Mouse (Mus musculus) lung, embryonic 15.5 days (tissue): Measurements from ENCODE around the gene D630045J12Rik. TPM values are rescaled to one million over a fixed set of nuclear protein-coding genes. Genes with fewer than 3 reads are reported as not detected.

Experiments used
- ATAC-seq: fragments of 200-750 bp; cut with Nextera tagmentation; 2 replicates; pipeline ENCODE4 v1.8.0; 2017; ENCODE audit warnings: moderate number of reproducible peaks, borderline replicate concordance; ENCODE audit not compliant: low FRiP score, low TSS enrichment; ENCODE audit errors: extremely low read depth
- H3K27ac ChIP-seq: fragments of 300-500 bp; sonication (generic); 2 replicates; pipeline ENCODE4 v1.5.1; 2015; ENCODE audit warnings: moderate library complexity, mild to moderate bottlenecking, inconsistent platforms
- H3K27me3 ChIP-seq: fragments of 300-500 bp; sonication (generic); 2 replicates; pipeline ENCODE4 v1.6.1; 2015; ENCODE audit warnings: inconsistent platforms
- H3K36me3 ChIP-seq: fragments of 300-500 bp; sonication (generic); 2 replicates; pipeline ENCODE4 v1.6.1; 2015; ENCODE audit warnings: inconsistent platforms
- H3K4me1 ChIP-seq: fragments of 300-500 bp; sonication (generic); 2 replicates; pipeline ENCODE4 v1.6.1; 2015; ENCODE audit warnings: inconsistent platforms
- H3K4me2 ChIP-seq: fragments of 300-500 bp; sonication (generic); 2 replicates; pipeline ENCODE4 v1.6.1; 2015; ENCODE audit warnings: inconsistent platforms, mild to moderate bottlenecking, moderate library complexity
- H3K4me3 ChIP-seq: fragments of 300-500 bp; sonication (generic); 2 replicates; pipeline ENCODE4 v1.5.1; 2015; ENCODE audit warnings: mild to moderate bottlenecking, inconsistent platforms
- H3K9ac ChIP-seq: fragments of 300-500 bp; sonication (generic); 2 replicates; pipeline ENCODE4 v1.6.1; 2015; ENCODE audit warnings: inconsistent platforms
- H3K9me3 ChIP-seq: fragments of 300-500 bp; sonication (generic); 2 replicates; pipeline ENCODE4 v1.6.1; 2016; ENCODE audit warnings: inconsistent platforms
- WGBS: fragments of 180-500 bp; shearing (Covaris S2); methylation state at CpG from one replicate; pipeline ENCODE4 v1.1.7; 2015; 5-methylcytosine and 5-hydroxymethylcytosine counted together
- polyA plus RNA-seq: library from polyadenylated mRNA; unstranded; fragments of >200 nt; fragmentation: Nextera tagmentation; extraction: Ambion mirVana; gene quantifications from 2 replicates; pipeline ENCODE4 v1.2.1, GENCODE M21; 2015

The D630045J12Rik gene
- polyA plus RNA-seq, 1 experiment from 2014 or later: 3.4 TPM

DNA sequence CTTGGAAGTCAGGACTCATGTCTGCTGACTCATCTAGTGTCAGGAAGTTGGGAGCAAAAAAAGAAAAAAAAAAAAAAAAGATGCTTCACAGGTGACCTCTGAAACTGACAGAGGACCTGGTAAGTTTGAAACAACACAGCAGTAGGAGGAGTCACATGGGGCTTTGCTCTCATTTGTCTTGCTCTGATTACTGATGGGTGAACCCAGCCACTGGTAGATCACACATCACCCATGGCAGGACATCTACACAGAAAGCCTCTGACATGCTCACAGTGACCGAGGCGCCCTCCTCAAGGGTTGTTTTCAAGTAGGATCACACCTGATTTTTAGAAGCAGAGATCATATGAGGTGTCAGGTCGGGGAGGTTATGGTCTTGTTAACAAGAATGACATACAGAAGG lies 128.3 kb downstream of the D630045J12Rik start:
- 95% methylated on average over 3 of the region's 3 CpGs for WGBS
- H3K4me2 ChIP-seq: no peak overlapping the region
- H3K4me3 ChIP-seq: no peak overlapping the region
- no peak for ATAC-seq
- H3K4me1 ChIP-seq: peaks cover 9% of the 10 kb centered on the region
- no peak overlapping the region for H3K9ac ChIP-seq
- no peaks in the 10 kb centered on the region for H3K9me3 ChIP-seq
- peaks cover 17% of the 10 kb centered on the region; the same call in 1 of the 2 replicates for H3K36me3 ChIP-seq
- no peak overlapping the region for H3K27ac ChIP-seq
- no peaks in the 10 kb centered on the region for H3K27me3 ChIP-seq

- Histone ChIP-seq H3K9me3 (no peaks in the 10 kb centered on the region), H3K9ac (no peak overlapping the region), H3K27ac (no peak overlapping the region), H3K4me2 (no peak overlapping the region), H3K4me3 (no peak overlapping the region), H3K27me3 (no peaks in the 10 kb centered on the region), H3K4me1 (peaks cover 9% of the 10 kb centered on the region), H3K36me3 (peaks cover 12% of the 10 kb centered on the region; the same call in 1 of the 2 replicates)
- no peak for ATAC-seq
- 94% methylated on average over 5 of the region's 5 CpGs for WGBS
Observed at GRCm38 (mm10) chr6:38124882-38125281, 128.9 kb downstream of the D630045J12Rik start.

DNA sequence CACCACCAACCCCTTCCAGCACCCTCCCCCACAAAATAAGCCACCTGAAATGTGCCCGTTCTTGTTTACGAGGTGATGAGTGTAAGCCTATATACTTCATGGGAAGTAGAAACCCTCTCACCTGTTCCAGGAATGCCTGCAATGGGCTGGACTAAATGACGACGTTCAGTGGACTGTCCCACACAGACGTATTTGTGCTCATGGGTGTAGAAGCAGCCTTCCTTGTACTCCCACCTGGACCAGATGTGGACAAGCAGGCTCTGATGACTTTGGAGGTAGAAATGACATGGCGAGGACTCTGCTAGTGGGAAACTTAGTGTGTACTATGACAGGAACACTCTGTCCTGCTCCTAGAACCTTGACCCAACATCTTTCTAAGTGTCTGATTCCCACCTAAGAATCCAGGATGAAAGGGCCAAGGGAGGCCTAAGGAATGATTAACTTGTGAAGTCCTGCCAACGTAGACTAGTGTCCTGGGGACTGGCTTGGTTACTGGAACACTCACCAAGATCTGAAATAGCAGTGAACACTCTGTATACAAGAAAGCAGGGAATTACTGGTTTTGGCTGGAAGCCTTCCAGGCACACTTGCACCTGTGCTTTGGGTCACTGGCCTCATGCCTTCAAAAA lies 129.5 kb downstream of the D630045J12Rik start, which contains the start of gene Atp6v0a4:
Atp6v0a4 (minus strand) TSS at position 380 of the 629 bp plus-strand sequence.
- Histone ChIP-seq H3K9me3 (no peaks in the 10 kb centered on the region), H3K36me3 (0 out of 2 replicates have a peak, but pooled peaks cover 11% of the 10 kb centered on the region), H3K27me3 (no peaks in the 10 kb centered on the region), H3K27ac (no peak within 1 kb of the TSS), H3K4me2 (no peak within 1 kb of the TSS), H3K4me1 (peaks cover 9% of the 10 kb centered on the region), H3K4me3 (no peak within 1 kb of the TSS), H3K9ac (no peak within 1 kb of the TSS)
- WGBS: 83% methylated on average over 7 of the region's 7 CpGs
- ATAC-seq: no peak

DNA sequence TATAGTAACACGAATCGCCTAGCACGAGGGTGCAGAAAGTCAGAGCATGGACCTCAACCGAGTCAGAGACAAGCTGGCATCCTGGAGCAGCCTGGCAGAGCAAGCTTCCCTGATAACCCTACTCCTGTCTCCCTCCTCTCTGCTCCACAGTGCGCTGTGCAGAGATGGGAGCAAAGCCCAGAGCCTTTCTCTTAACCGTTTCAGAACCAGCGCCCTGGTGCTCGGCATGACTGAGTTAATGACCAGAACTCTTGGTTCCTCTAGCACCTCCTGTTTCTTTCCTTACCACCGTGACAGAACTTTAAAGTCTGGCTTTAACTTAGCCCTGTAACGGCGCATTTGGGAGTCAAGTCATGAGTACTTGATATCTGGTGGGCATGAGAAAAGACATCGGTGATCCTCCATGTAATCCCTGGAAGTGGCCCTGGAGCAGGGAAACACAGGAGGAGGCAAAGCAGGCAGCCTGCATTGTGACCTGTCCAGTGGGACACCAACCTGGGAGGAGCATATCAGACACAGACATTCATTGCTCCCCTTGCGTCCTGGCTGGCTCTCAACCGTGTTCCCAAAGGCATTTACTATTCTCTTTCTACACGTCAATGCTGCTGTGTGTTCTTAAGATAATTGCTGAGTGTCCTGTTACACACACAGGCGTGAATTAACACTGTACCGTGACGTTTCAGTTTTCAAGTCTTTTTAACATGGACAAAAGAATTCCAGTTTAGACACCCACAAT lies 130.2 kb downstream of the D630045J12Rik start:
- Histone ChIP-seq H3K4me2 (no peak overlapping the region), H3K9ac (no peak overlapping the region), H3K9me3 (no peaks in the 10 kb centered on the region), H3K4me3 (no peak overlapping the region), H3K27ac (no peak overlapping the region), H3K27me3 (no peaks in the 10 kb centered on the region), H3K4me1 (peaks cover 9% of the 10 kb centered on the region), H3K36me3 (0 out of 2 replicates have a peak, but pooled peaks cover 11% of the 10 kb centered on the region)
- ATAC-seq: no peak
- 67% methylated on average over 18 of the region's 18 CpGs for WGBS

GRCm38 (mm10) chr6:38122791-38123190 lies 131.0 kb downstream of the D630045J12Rik start:
- H3K4me2 ChIP-seq: no peak overlapping the region
- H3K36me3 ChIP-seq: 0 out of 2 replicates have a peak, but pooled peaks cover 4% of the 10 kb centered on the region
- peaks cover 9% of the 10 kb centered on the region for H3K4me1 ChIP-seq
- no peaks in the 10 kb centered on the region for H3K9me3 ChIP-seq
- H3K27ac ChIP-seq: no peak overlapping the region
- H3K27me3 ChIP-seq: no peaks in the 10 kb centered on the region
- H3K9ac ChIP-seq: no peak overlapping the region
- WGBS: 57% methylated on average over 6 of the region's 6 CpGs
- ATAC-seq: no peak
- H3K4me3 ChIP-seq: no peak overlapping the region

GRCm38 (mm10) chr6:38121843-38122242 lies 132.0 kb downstream of the D630045J12Rik start:
- no peak for ATAC-seq

DNA sequence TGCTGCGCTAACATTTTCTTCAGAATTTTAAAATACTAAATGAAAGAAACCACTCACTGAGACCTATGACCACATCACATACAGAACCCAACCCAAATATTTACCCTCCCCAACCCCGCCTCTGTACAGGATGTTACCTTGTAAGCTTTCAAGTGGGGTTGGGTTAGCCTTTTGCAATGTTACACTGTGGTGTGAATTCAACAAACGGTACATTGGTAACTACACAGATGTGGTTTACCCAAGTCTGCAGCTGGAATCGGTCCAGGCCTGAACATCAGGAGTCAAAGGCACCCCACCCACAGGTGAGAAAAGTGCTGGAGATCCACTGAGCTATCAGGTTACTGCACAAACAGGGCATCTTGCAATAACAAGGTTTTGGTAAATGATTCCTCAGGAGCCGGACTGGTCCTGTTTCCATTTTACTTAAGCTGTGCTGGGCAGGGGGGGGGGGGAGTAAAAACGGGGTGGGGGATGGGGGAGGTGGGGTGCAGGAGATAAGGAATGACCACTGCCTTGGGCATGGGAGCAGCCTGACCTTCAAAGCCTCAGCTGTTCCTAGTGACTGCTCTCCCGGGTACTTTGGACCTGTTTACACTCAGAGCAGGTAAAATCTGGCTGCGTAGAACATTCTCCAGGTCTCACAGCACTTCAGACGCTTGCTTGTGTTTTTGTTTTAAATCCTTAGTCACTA lies 133.0 kb downstream of the D630045J12Rik start:
- Histone ChIP-seq H3K9me3 (no peaks in the 10 kb centered on the region), H3K36me3 (no peaks in the 10 kb centered on the region), H3K27me3 (no peaks in the 10 kb centered on the region), H3K4me3 (no peak overlapping the region), H3K4me1 (peaks cover 14% of the 10 kb centered on the region), H3K9ac (no peak overlapping the region), H3K27ac (no peak overlapping the region; the same call in 1 of the 2 replicates), H3K4me2 (0 out of 2 replicates have a peak overlapping the region, but pooled peaks have one; percentile 6)
- peak; percentile 80 for ATAC-seq
- 39% methylated on average over 9 of the region's 9 CpGs for WGBS

More at GRCm38 (mm10) chr6:38121843-38122242, 132.0 kb downstream of the D630045J12Rik start:
- H3K36me3 ChIP-seq: 0 out of 2 replicates have a peak, but pooled peaks cover under 1% of the 10 kb centered on the region
- no peaks in the 10 kb centered on the region for H3K9me3 ChIP-seq
- no peak overlapping the region for H3K27ac ChIP-seq
- peaks cover 9% of the 10 kb centered on the region for H3K4me1 ChIP-seq
- H3K9ac ChIP-seq: no peak overlapping the region
- H3K27me3 ChIP-seq: no peaks in the 10 kb centered on the region
- no peak overlapping the region for H3K4me3 ChIP-seq
- no peak overlapping the region for H3K4me2 ChIP-seq
- WGBS: 76% methylated on average over 5 of the region's 5 CpGs

GRCm38 (mm10) chr6:38118341-38118740 lies 135.5 kb downstream of the D630045J12Rik start:
- Histone ChIP-seq H3K36me3 (no peaks in the 10 kb centered on the region), H3K4me2 (no peak overlapping the region), H3K4me3 (no peak overlapping the region), H3K9ac (no peak overlapping the region), H3K9me3 (no peaks in the 10 kb centered on the region), H3K4me1 (peaks cover 19% of the 10 kb centered on the region), H3K27me3 (no peaks in the 10 kb centered on the region), H3K27ac (no peak overlapping the region)
- ATAC-seq: no peak
- 82% methylated on average over 6 of the region's 6 CpGs for WGBS

DNA sequence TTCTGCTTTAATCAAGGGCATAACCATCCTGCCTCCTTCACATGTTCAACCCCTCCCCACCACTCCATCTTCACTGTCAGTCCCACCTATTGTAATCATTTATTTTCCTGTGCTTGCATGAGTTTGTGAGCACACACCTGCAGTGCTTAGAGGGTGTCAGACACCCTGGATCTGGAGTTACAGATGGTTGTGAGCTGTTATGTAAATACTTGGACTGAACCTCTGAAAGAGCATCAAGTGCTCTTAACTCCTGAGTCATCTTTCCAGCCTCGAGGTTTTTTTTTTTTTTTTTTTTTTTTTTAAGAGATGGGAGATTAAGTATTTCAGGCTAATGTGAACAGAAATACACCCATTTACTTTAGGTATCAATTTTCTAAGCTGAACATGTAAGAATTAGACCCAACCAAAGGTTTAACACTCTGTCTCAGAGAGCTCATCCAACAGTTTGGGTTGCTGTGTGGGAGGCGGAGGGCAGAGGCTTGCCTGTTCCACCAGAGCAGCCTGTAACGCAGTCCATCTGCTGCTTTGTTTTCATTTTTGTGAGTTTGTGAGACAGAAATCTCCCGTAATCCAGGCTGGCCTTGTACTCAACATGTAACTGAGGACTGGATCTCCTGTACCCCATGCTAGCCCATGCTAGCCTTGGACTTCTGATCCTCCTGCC lies 137.6 kb downstream of the D630045J12Rik start:
- no peak overlapping the region for H3K4me2 ChIP-seq
- no peaks in the 10 kb centered on the region for H3K36me3 ChIP-seq
- H3K27me3 ChIP-seq: no peaks in the 10 kb centered on the region
- H3K9me3 ChIP-seq: no peaks in the 10 kb centered on the region
- no peak for ATAC-seq
- H3K4me3 ChIP-seq: no peak overlapping the region
- H3K4me1 ChIP-seq: peaks cover 17% of the 10 kb centered on the region
- 33% methylated on average over 4 of the region's 4 CpGs for WGBS
- no peak overlapping the region for H3K27ac ChIP-seq
- no peak overlapping the region for H3K9ac ChIP-seq

- Histone ChIP-seq H3K4me2 (peak overlapping the region; percentile 47), H3K9ac (no peak overlapping the region), H3K27me3 (no peaks in the 10 kb centered on the region), H3K9me3 (no peaks in the 10 kb centered on the region), H3K4me1 (peaks cover 23% of the 10 kb centered on the region), H3K36me3 (no peaks in the 10 kb centered on the region), H3K4me3 (no peak overlapping the region), H3K27ac (peak overlapping the region; percentile 26; the same call in 1 of the 2 replicates)
- 53% methylated on average over 9 of the region's 9 CpGs for WGBS
- ATAC-seq: no peak
Observed at GRCm38 (mm10) chr6:38110859-38111258, 142.9 kb downstream of the D630045J12Rik start.

DNA sequence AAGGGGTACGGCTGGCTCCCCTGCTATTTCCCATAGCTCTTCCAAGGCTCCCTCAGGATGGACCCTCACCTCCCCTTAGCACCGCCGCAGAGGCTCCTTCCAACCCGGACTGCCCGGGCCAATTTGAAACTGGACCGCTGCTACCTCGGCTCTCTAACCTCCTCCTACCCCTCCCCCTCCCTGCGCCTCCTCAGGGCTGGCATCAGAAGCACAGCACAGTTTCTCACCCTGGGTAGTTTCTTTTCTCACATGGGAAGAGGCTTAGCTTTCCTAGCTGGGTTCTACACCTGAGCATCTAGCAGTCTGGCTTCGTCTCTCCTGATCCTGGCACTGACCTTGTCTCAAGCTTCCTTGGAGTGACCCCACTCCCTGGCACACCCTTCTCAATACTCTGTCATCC lies 143.9 kb downstream of the D630045J12Rik start:
- Histone ChIP-seq H3K9ac (peak overlapping the region; percentile 17), H3K9me3 (no peaks in the 10 kb centered on the region), H3K4me3 (peak overlapping the region; percentile 37), H3K4me1 (peaks cover 22% of the 10 kb centered on the region), H3K27ac (peak overlapping the region; percentile 95), H3K36me3 (no peaks in the 10 kb centered on the region), H3K4me2 (peak overlapping the region; percentile 47), H3K27me3 (no peaks in the 10 kb centered on the region)
- no peak for ATAC-seq
- 14% methylated on average over 9 of the region's 9 CpGs for WGBS
